In the genomic region with DNA sequence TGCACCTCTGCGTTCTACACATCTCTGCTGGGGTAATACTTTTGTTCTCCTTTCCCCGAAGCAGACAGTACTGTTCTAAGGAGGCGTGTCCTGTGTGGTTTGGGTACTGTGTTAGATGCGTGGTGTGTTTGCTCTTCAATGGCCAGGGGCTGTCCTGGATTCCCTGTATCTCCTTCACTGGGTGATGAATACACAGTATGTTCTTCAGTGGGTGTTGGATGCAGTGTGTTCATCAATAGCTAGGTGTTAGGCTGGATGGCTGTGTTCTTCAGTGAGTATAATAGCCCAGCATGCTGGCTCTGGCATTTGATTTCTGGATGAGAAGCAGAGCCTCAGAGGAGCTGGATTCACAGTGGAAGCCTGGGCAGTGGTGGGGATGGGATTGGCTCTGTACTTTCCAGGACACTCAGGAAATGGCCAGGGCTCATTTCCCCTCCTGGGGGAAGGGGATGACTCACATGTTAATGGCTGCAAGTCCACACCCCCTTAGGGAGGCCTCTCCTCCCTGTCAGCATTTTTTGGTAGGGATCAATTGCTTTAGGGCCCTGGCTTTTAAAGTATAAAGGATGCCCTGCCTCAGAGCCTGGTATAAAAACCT, we compare ENCODE assay signal across 11 mouse cellular contexts.
DNase-seq lines count a peak whose midpoint lies in the region; ATAC-seq lines count a peak whose summit lies in the region.
"Had no signal": no experiment of that assay in that cellular context is flagged by ENCODE, and none has a peak within 500 bp of the region (broad histone marks: within the 10 kb centered on the region; RNA-seq: fewer than 3 reads in every experiment).

No protein-coding gene starts in this region.

- 0 out of 2 replicates have a peak, but pooled peaks cover 4% of the 10 kb centered on the region for H3K9me3 ChIP-seq in kidney, embryonic 16.5 days (ENCODE audit: low read length)
- no peaks in the 10 kb centered on the region; the same call in 1 of the 2 replicates for H3K9me3 ChIP-seq in midbrain, embryonic 13.5 days

- WGBS in kidney, embryonic 16.5 days: 70% methylated on average over 4 of the region's 4 CpGs
- 84% methylated on average over 4 of the region's 4 CpGs for WGBS in midbrain, embryonic 13.5 days

- H3K27me3 ChIP-seq in kidney, embryonic 16.5 days (ENCODE audit: insufficient read depth, low read length): no peaks in the 10 kb centered on the region
- H3K27me3 ChIP-seq in midbrain, embryonic 13.5 days: no peaks in the 10 kb centered on the region

- H3K27ac ChIP-seq in kidney, embryonic 16.5 days (ENCODE audit: low read length): no peak overlapping the region
- peak overlapping the region; percentile 46; the same call in 1 of the 2 replicates for H3K27ac ChIP-seq in midbrain, embryonic 13.5 days

- H3K36me3 ChIP-seq in kidney, embryonic 16.5 days (ENCODE audit: insufficient read depth, low read length): no peaks in the 10 kb centered on the region
- H3K36me3 ChIP-seq in midbrain, embryonic 13.5 days: no peaks in the 10 kb centered on the region
- H3K36me3 ChIP-seq: G1E had no signal

- no peak for DNase-seq in kidney, postnatal 25 days
- DNase-seq in Muller cell, postnatal 12 days (ENCODE audit: inconsistent ontology term): peak; percentile 68
- DNase-seq in brain, adult 2 months (ENCODE audit: low read depth, low spot score): peak; percentile 56
- DNase-seq in urinary bladder, postnatal 10 days (ENCODE audit: low spot score): no peak
- no peak for DNase-seq in lung, postnatal 14 days
- DNase-seq: kidney, adult 9 months; thymus, postnatal 4 days had no signal

- no peak overlapping the region for H3K4me2 ChIP-seq in kidney, embryonic 16.5 days (replicated peaks; ENCODE audit: low read depth, low read length)
- H3K4me2 ChIP-seq in midbrain, embryonic 13.5 days (replicated peaks): no peak overlapping the region
- H3K4me2 ChIP-seq: heart, embryonic 11.5 days had no signal

- no peak overlapping the region for H3K4me3 ChIP-seq in kidney, embryonic 16.5 days (ENCODE audit: low read length)
- H3K4me3 ChIP-seq in midbrain, embryonic 13.5 days (replicated peaks): no peak overlapping the region

- H3K4me1 ChIP-seq in kidney, embryonic 16.5 days (ENCODE audit: insufficient read depth, low read length): peaks cover 20% of the 10 kb centered on the region
- H3K4me1 ChIP-seq in midbrain, embryonic 13.5 days (replicated peaks): peaks cover 24% of the 10 kb centered on the region

- no peak overlapping the region for H3K9ac ChIP-seq in kidney, embryonic 16.5 days (replicated peaks; ENCODE audit: low read length)
- no peak overlapping the region for H3K9ac ChIP-seq in midbrain, embryonic 13.5 days (replicated peaks)

- peak; percentile 65 for ATAC-seq in kidney, embryonic 16.5 days (ENCODE audit: low FRiP score, low TSS enrichment)
- no peak for ATAC-seq in midbrain, embryonic 13.5 days

Comparison
In these comparisons a context has a peak if more than half of its experiments do, and no peak if none do; other contexts are left out.
1. DNase-seq: peak in Muller cell, postnatal 12 days (single experiment) and brain, adult 2 months (single experiment); none in kidney, postnatal 25 days (0 of 2), urinary bladder, postnatal 10 days (single experiment) and lung, postnatal 14 days (single experiment).